Mouse (Mus musculus): ENCODE results near the gene Ctla2a. TPM values are rescaled to one million over a fixed set of nuclear protein-coding genes. Genes with fewer than 3 reads are reported as not detected.
"Not testable (repeated sequence)": the region's sequence is repeated elsewhere in the genome, so short reads cannot be mapped to it uniquely, and the experiment has no call there.

Ctla2a gene
- 10 to 100 TPM; 38.2 to 38.3 TPM for total RNA-seq (2021)
- long read RNA-seq, experiment 1, transcript Ctla2a-201 (5 exons, 1,373 nt), result major isoform, 26 of 33 reads
- long read RNA-seq, experiment 1, partial matches to known transcripts, result 0 of 33 reads
- long read RNA-seq, experiment 1, other reads (novel, unspliced or antisense), result 1 of 33 reads
- long read RNA-seq, experiment 2, transcript Ctla2a-201 (5 exons, 1,373 nt), result major isoform, 12 of 17 reads
- long read RNA-seq, experiment 2, partial matches to known transcripts, result 0 of 17 reads
- long read RNA-seq, experiment 2, other reads (novel, unspliced or antisense), result 0 of 17 reads

- no peak for DNase-seq (ENCODE audit: low spot score in 2 of 2)
Observed at GRCm38 (mm10) chr13:60936500-60936901, at the start of gene Ctla2a, which contains the start of gene Gm49391. Ctla2a (minus strand) TSS chr13:60936625. Gm49391 (minus strand) TSS chr13:60936571.

- not testable (repeated sequence) for DNase-seq (ENCODE audit: low spot score in 2 of 2)
Observed at GRCm38 (mm10) chr13:60972319-60972718, 35.9 kb upstream of the Ctla2a start.

GRCm38 (mm10) chr13:60963985-60964384 lies 27.6 kb upstream of the Ctla2a start:
- DNase-seq (ENCODE audit: low spot score in 2 of 2), result not testable (repeated sequence)

DNA sequence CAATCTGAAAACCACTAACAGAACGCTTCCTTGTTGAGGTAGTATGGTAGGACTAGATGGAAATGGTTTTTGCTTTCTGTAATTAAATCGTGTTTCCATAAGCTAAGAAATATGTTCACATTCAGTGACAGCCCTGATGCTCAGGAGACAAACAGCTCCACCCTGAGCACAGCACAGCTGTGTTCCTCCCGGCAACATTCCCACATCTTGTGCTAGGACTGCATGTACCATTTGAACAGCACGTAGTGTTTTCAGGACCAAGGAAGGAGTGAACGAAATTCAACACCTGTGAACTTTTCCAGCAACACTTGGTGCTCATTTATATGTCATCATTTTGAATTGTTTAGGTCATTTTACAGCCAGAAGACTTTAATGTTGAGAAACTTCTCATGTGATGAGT lies 25.3 kb upstream of the Ctla2a start:
- no peak for DNase-seq (ENCODE audit: low spot score in 2 of 2)

GRCm38 (mm10) chr13:60941884-60942283 lies 5.5 kb upstream of the Ctla2a start, which contains the start of gene Tpbpa:
Tpbpa (minus strand) TSS chr13:60941984.
- DNase-seq (ENCODE audit: low spot score in 2 of 2), result not testable (repeated sequence)

- DNase-seq (ENCODE audit: low spot score in 2 of 2), result not testable (repeated sequence)
Observed at GRCm38 (mm10) chr13:60935490-60935889, 935 bp downstream of the Ctla2a start, which contains the start of gene Gm49393. Gm49393 (minus strand) TSS chr13:60935590.

GRCm38 (mm10) chr13:60904780-60905179 lies 31.6 kb downstream of the Ctla2a start, which contains the start of gene Tpbpb:
Tpbpb (minus strand) TSS chr13:60904880.
- DNase-seq (ENCODE audit: low spot score in 2 of 2), result not testable (repeated sequence)

DNA sequence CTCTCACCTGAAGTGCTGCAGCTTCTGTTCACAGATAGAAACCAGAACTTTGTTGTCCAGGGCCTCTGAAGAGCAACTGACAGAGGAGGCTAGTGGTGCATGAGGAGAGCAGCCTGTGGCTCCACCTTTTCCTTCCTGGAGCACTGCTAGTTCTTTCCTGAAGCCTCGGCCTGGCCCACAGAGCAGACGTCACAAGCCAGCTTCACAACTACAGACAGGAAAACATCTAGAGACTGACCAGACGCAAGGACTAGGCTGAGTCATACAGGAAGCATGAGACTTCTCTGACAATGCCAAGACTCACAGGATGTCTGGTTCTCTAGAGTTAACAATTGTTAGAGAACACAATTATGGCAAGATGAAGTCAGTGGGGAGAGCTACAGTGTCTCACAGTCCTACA lies 39.1 kb downstream of the Ctla2a start, which contains the start of gene Ctla2b:
Gene Ctla2b (minus strand): TSS at position 120 of the 400 bp plus-strand sequence.
- no peak for DNase-seq (ENCODE audit: low spot score in 2 of 2)

DNA sequence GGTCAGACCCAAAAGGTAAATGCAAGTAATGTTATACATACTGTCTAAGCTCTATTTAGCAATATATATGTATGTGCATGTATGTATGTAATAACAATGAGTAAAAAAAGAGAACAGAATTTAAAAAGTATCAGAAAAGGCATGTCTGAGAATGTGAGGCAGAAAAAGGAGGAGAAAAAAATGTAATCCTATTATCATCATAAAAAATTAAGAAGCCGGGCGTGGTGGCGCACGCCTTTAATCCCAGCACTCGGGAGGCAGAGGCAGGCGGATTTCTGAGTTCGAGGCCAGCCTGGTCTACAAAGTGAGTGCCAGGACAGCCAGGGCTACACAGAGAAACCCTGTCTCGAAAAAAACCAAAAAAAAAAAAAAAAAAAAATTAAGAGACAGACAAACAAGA lies 39.6 kb downstream of the Ctla2a start, which contains the start of gene Gm49392:
Gene Gm49392 (minus strand): TSS at position 101 of the 400 bp plus-strand sequence.
- DNase-seq (ENCODE audit: low spot score in 2 of 2), result not testable (repeated sequence)

DNA sequence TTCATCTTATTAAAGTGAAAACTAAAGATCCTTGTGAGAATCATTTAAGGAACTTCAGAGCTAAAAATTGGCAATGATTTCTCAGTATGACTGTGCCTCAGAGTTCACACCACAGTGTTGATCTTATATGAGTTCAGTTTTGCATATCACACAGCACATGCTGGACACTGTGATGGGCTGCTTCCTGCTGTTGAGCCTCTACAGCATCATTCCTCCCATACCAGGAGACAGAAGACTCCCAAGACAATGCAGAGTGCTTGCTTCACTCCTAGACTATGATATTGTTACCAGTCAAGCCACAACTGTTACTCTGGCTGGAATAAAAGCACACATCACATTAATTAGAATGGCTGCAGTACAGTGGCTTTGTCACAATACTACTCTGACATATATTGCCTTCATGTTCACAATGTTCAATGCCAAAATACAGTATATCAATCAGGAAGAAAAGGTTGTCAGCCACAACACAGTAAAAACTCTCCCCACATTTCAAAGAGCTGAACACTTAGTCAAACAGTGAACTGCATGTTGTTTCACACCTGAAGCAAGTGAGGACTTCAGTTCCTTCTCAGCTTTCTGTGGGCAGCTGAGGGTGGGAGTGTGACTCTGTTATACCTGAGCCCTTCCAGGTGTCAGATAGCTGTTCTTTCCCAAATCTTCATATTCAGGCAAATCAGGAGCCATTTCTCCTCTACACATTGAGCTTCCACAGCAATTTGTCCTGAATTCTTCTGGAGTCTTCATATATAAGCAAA lies 40.8 kb downstream of the Ctla2a start:
- DNase-seq (ENCODE audit: low spot score in 2 of 2), result no peak

GRCm38 (mm10) chr13:60892301-60892700 lies 44.1 kb downstream of the Ctla2a start:
- DNase-seq (ENCODE audit: low spot score in 2 of 2), result no peak

Other genes with a start within 250 kb of the Ctla2a start
- not detected for gene BC051665, start 150.3 kb downstream of the Ctla2a start, total RNA-seq (2021)
- gene Ctsll3, start 133.8 kb downstream of the Ctla2a start, total RNA-seq (2021), result not detected
- 10 to 100 TPM; 31.9 to 54.1 TPM for gene 4930486L24Rik, start 72.2 kb downstream of the Ctla2a start, total RNA-seq (2021)
- gene Gm49392, start 39.7 kb downstream of the Ctla2a start, total RNA-seq (2021), result under 1 TPM in 1 of 2 experiments, not detected in 1; 0.93 TPM
- 1 to 10 TPM; 4.2 to 5.4 TPM for gene Ctla2b, start 39.2 kb downstream of the Ctla2a start, total RNA-seq (2021)
- gene Tpbpb, start 31.7 kb downstream of the Ctla2a start, total RNA-seq (2021), result not detected
- under 1 TPM in 1 of 2 experiments, not detected in 1; 0.79 TPM for gene Gm49393, start 1.0 kb downstream of the Ctla2a start, total RNA-seq (2021)
- gene Gm49391, start 54 bp downstream of the Ctla2a start, total RNA-seq (2021), result under 1 TPM in 1 of 2 experiments, not detected in 1; 0.31 TPM
- not detected for gene Tpbpa, start 5.4 kb upstream of the Ctla2a start, total RNA-seq (2021)
- not detected for gene Ctsj, start 69.3 kb upstream of the Ctla2a start, total RNA-seq (2021)
- not detected for gene Ctsq, start 104.0 kb upstream of the Ctla2a start, total RNA-seq (2021)
- not detected for gene Ctsr, start 227.6 kb upstream of the Ctla2a start, total RNA-seq (2021)

Data from adrenal gland, postnatal 4 days (tissue).